ENCODE assay signal across 8 mouse cellular contexts in the genomic region with DNA sequence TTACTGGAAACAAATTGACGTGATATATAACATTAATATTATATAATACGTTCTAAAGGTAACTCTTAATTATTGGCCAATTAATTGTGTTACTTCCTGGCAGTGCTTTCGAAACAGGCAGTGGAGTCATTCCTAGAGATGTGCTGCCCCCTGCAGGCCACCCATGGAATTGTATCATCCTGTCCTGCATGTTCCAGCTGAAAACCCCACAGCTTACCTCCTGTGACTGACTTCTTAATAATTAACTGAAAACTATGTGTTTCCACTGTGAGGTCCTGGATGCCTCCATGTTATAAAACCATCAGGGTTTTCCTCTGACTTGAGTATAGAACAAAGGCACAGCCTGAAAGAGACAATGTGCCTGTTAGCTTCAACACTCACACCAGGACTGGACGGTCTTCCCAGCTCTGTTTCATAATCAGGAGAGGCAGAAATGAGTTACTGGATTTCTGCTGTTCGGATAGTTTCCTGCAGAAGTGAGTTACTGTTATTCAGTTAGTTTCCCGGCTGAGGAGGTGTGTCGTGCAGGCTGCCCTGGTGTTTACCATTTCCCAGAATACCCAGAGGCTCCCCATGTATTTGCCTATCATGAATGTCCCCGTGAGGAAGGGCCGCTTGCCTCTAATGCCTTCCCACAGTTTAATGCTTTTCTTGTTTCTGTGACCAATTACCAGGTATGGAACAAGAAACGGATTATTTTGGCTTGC. TPM values are rescaled to one million over a fixed set of nuclear protein-coding genes. Genes with fewer than 3 reads are reported as not detected.
DNase-seq lines count a peak whose midpoint lies in the region; ATAC-seq lines count a peak whose summit lies in the region.

No protein-coding gene starts in this region.

- no peak overlapping the region for H3K27ac ChIP-seq in hindbrain, embryonic 11.5 days (ENCODE audit: low read depth, low read length)
- H3K27ac ChIP-seq in hindbrain, embryonic 16.5 days (ENCODE audit: low read depth, low read length): no peak overlapping the region
- H3K27ac ChIP-seq in stomach, embryonic 16.5 days (ENCODE audit: low read length): no peak overlapping the region

- no peak overlapping the region for H3K9ac ChIP-seq in hindbrain, embryonic 11.5 days (ENCODE audit: low read depth, low read length)
- H3K9ac ChIP-seq in hindbrain, embryonic 16.5 days (ENCODE audit: low read depth, low read length): no peak overlapping the region
- no peak overlapping the region for H3K9ac ChIP-seq in stomach, embryonic 16.5 days (ENCODE audit: low read length)

- intact Hi-C loops in left cerebral cortex, postnatal 36 days (cut with DNase I): loop anchor here (5.0 kb wide), 2 partner anchors 43 to 568 kb away; no protein-coding TSS in a partner anchor

- 27% methylated on average over 10 of the region's 10 CpGs for WGBS in hindbrain, embryonic 11.5 days
- 25% methylated on average over 10 of the region's 10 CpGs for WGBS in hindbrain, embryonic 16.5 days
- WGBS in stomach, embryonic 16.5 days: 18% methylated on average over 10 of the region's 10 CpGs

- H3K27me3 ChIP-seq in hindbrain, embryonic 11.5 days (ENCODE audit: control insufficient read depth, insufficient read depth, low read length): no peaks in the 10 kb centered on the region
- no peaks in the 10 kb centered on the region for H3K27me3 ChIP-seq in hindbrain, embryonic 16.5 days (replicated peaks; ENCODE audit: control insufficient read depth, insufficient read depth, low read length)
- H3K27me3 ChIP-seq in stomach, embryonic 16.5 days (ENCODE audit: control insufficient read depth, insufficient read depth, low read length): no peaks in the 10 kb centered on the region

- no peaks in the 10 kb centered on the region for H3K4me1 ChIP-seq in hindbrain, embryonic 11.5 days (replicated peaks; ENCODE audit: control insufficient read depth, insufficient read depth, low read length)
- H3K4me1 ChIP-seq in hindbrain, embryonic 16.5 days (ENCODE audit: control insufficient read depth, insufficient read depth, low read depth, low read length): no peaks in the 10 kb centered on the region; the same call in 1 of the 2 replicates
- no peaks in the 10 kb centered on the region for H3K4me1 ChIP-seq in stomach, embryonic 16.5 days (ENCODE audit: control insufficient read depth, insufficient read depth, low read length)

- no peak for ATAC-seq in hindbrain, embryonic 11.5 days (ENCODE audit: low FRiP score)
- ATAC-seq in hindbrain, embryonic 16.5 days: no peak
- ATAC-seq in monocyte, adult 5-6 weeks (replicated peaks; ENCODE audit: insufficient number of reproducible peaks, low FRiP score, low TSS enrichment, poor library complexity, severe bottlenecking): peak; percentile 82
- 0 out of 2 replicates have a peak, but pooled peaks have one; percentile 41 for ATAC-seq in stomach, embryonic 16.5 days (ENCODE audit: insufficient read depth, low FRiP score)

- H3K9me3 ChIP-seq in hindbrain, embryonic 11.5 days (ENCODE audit: control insufficient read depth, low read length): no peaks in the 10 kb centered on the region
- H3K9me3 ChIP-seq in hindbrain, embryonic 16.5 days (ENCODE audit: control insufficient read depth, low read length): no peaks in the 10 kb centered on the region
- no peaks in the 10 kb centered on the region for H3K9me3 ChIP-seq in stomach, embryonic 16.5 days (replicated peaks; ENCODE audit: control insufficient read depth, low read length)

- no peak overlapping the region for H3K4me2 ChIP-seq in hindbrain, embryonic 11.5 days (replicated peaks; ENCODE audit: low read depth, low read length)
- no peak overlapping the region for H3K4me2 ChIP-seq in hindbrain, embryonic 16.5 days (ENCODE audit: low read length)
- H3K4me2 ChIP-seq in stomach, embryonic 16.5 days (ENCODE audit: low read depth, low read length): no peak overlapping the region

- H3K36me3 ChIP-seq in hindbrain, embryonic 11.5 days (ENCODE audit: control insufficient read depth, insufficient read depth, low read length): no peaks in the 10 kb centered on the region
- no peaks in the 10 kb centered on the region for H3K36me3 ChIP-seq in hindbrain, embryonic 16.5 days (ENCODE audit: control insufficient read depth, insufficient read depth, low read length)
- no peaks in the 10 kb centered on the region for H3K36me3 ChIP-seq in stomach, embryonic 16.5 days (ENCODE audit: control insufficient read depth, insufficient read depth, low read length)

- no peak overlapping the region for H3K4me3 ChIP-seq in hindbrain, embryonic 11.5 days (ENCODE audit: low read depth, low read length)
- H3K4me3 ChIP-seq in hindbrain, embryonic 16.5 days (ENCODE audit: low read length): no peak overlapping the region
- no peak overlapping the region for H3K4me3 ChIP-seq in stomach, embryonic 16.5 days (replicated peaks; ENCODE audit: low read length)

- peak; percentile 87 for DNase-seq in hindbrain, embryonic 11.5 days (ENCODE audit: low spot score)
- peak; percentile 81 to 89 for DNase-seq in cerebellum, adult 18-20 months
- peak; percentile 77 to 84 for DNase-seq in frontal cortex, postnatal 25 days (ENCODE audit: low spot score in 2 of 2)
- DNase-seq in kidney, adult 18-20 months: peak; percentile 91
- DNase-seq in left cerebral cortex, postnatal 36 days (ENCODE audit: low spot score in 2 of 2): peak; percentile 74 to 83

RNA-seq across cellular contexts. Expression of a gene that starts 32.6 kb away (rescaled TPM):
- 1.1 and 1.2 TPM in 2 replicates for polyA plus RNA-seq in hindbrain, embryonic 11.5 days (2014; fragmentation: Nextera tagmentation; extraction: Ambion mirVana)
- 6.8 and 7.0 TPM in 2 replicates for polyA plus RNA-seq in hindbrain, embryonic 16.5 days (2015; fragmentation: Nextera tagmentation; extraction: Ambion mirVana)
- total RNA-seq in left cerebral cortex, postnatal 36 days (2021): 1 to 10 TPM; 2.1 to 2.8 TPM
- total RNA-seq in monocyte, adult 5-6 weeks (2017): not detected in 3 replicates
- polyA plus RNA-seq in stomach, embryonic 16.5 days (2015; fragmentation: Nextera tagmentation; extraction: Ambion mirVana): 4.4 and 4.6 TPM in 2 replicates

RNA-seq across cellular contexts. Expression of a gene that starts 35.5 kb away (rescaled TPM):
- 3.9 and 4.6 TPM in 2 replicates for polyA plus RNA-seq in hindbrain, embryonic 11.5 days (2014; fragmentation: Nextera tagmentation; extraction: Ambion mirVana)
- polyA plus RNA-seq in hindbrain, embryonic 16.5 days (2015; fragmentation: Nextera tagmentation; extraction: Ambion mirVana): 2.0 and 2.3 TPM in 2 replicates
- 10 to 100 TPM; 14.5 to 15.7 TPM for total RNA-seq in left cerebral cortex, postnatal 36 days (2021)
- not detected in 3 replicates for total RNA-seq in monocyte, adult 5-6 weeks (2017)
- polyA plus RNA-seq in stomach, embryonic 16.5 days (2015; fragmentation: Nextera tagmentation; extraction: Ambion mirVana): 0.09 TPM in 1 of 2 replicates, not detected in the other

Comparison
In these comparisons a context has a peak if more than half of its experiments do, and no peak if none do; other contexts are left out.
1. ATAC-seq: peak in monocyte, adult 5-6 weeks (single experiment) and stomach, embryonic 16.5 days (single experiment); none in hindbrain, embryonic 11.5 days (single experiment) and hindbrain, embryonic 16.5 days (single experiment).
2. Peak in every context shown above with its lines, with median percentiles within 50 percentile points of each other: DNase-seq.